Mouse (Mus musculus): ENCODE measurements around the gene Mri1. TPM values are rescaled to one million over a fixed set of nuclear protein-coding genes. Genes with fewer than 3 reads are reported as not detected.
A peak's percentile ranks its signal among the peaks of the same experiment; 100 is the strongest.

Gene Mri1
- polyA plus RNA-seq, 1 experiment from 2014 or later: 45.0 TPM

DNA sequence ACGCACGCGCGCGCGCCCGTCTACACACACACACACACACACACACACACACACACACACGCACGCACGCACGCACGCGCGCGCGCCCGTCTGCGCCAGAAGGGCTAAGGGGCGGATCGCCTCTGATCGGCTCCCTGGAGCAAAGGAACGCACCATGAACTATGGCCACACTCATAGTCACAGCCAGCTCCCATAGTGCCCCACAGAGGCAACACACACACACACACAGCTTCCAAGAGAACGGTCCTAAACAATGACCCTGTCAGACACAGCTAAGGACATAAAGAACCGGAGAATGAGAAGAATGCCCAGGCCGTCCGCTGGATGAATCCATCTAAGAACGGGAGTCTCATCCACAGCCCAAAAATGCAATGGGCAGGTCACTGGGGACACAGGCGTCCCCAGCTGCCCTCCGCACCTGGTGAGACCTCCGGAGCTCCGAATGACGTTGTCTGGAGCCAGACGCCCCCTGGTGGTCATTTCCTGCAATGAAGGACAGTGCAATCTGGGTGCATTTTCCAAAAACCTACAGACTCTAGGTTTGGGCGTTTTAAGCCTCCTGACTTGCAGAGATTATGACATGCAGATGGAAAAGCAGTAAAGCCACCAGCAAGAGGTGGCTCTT, 46.8 kb downstream of the Mri1 start:
- Histone ChIP-seq H3K27ac (ENCODE audit: low read length) (peak overlapping the region; percentile 24; the same call in 1 of the 2 replicates), H3K4me2 (ENCODE audit: low read depth, low read length) (no peak overlapping the region), H3K9ac (ENCODE audit: low read length) (no peak overlapping the region), H3K9me3 (replicated peaks; ENCODE audit: control insufficient read depth, low read length) (no peaks in the 10 kb centered on the region), H3K4me3 (ENCODE audit: low read length) (no peak overlapping the region), H3K27me3 (ENCODE audit: control insufficient read depth, insufficient read depth, low read length) (no peaks in the 10 kb centered on the region), H3K4me1 (ENCODE audit: control insufficient read depth, insufficient read depth, low read length) (peaks cover 30% of the 10 kb centered on the region), H3K36me3 (ENCODE audit: control insufficient read depth, insufficient read depth) (peaks cover 39% of the 10 kb centered on the region)
- peak; percentile 28; the same call in 1 of the 2 replicates for ATAC-seq (replicated peaks; ENCODE audit: extremely low read depth, insufficient read depth, low FRiP score)
- 58% methylated on average over 34 of the region's 34 CpGs for WGBS

DNA sequence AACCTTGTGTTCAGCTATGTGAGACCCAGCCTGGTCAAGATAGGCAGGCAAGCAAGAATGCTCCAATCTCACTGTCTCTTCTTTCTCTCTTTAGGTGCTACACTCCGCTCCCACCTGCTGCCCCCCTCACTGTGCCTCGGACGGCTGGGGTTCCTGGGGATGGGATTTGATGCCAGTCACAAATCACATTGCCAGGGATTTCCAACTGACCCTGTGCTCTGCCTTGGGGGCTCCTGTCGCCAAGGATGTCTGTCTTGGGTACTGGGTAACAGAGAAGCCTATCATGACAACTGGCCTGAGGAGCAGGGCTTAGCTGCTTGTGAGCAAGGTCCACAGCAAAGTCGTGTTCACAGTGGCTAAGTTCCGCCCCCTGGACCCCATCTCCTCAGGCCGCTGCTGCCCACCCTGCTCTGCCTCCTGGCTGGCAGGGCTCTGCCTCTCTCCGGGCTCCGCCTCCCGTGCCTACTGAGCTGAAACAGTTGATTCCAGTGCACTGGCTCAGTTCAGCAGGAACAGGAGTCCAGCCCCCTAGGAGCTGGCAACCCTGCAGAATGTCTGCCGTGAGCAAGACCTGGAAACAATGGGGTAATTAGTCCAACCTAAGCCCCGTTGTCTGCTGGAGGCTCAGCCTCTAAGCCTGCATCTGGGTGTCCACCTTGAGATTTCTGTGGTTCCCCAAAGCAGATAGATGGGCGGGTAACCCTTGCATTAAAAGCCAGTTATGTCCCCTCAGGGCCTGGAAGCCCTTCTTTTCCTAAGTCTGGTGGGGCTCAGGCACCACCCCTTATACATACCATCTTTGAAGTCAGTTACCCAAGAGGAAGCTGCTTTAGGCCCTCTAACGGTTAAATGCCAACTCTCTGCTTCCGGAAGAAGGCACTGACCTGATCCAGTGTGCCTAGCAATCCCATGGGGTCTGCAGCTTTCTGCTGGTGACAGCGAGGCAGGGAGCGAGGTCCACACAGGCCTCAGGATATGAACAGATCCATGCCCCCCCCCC, 48.4 kb downstream of the Mri1 start:
- Histone ChIP-seq H3K27ac (ENCODE audit: low read length) (peak overlapping the region; percentile 85), H3K9ac (ENCODE audit: low read length) (peak overlapping the region; percentile 43; the same call in 1 of the 2 replicates), H3K4me1 (ENCODE audit: control insufficient read depth, insufficient read depth, low read length) (peaks cover 36% of the 10 kb centered on the region), H3K4me3 (ENCODE audit: low read length) (no peak overlapping the region), H3K36me3 (ENCODE audit: control insufficient read depth, insufficient read depth) (peaks cover 37% of the 10 kb centered on the region), H3K9me3 (replicated peaks; ENCODE audit: control insufficient read depth, low read length) (no peaks in the 10 kb centered on the region), H3K4me2 (ENCODE audit: low read depth, low read length) (no peak overlapping the region; the same call in 1 of the 2 replicates), H3K27me3 (ENCODE audit: control insufficient read depth, insufficient read depth, low read length) (no peaks in the 10 kb centered on the region)
- WGBS: 64% methylated on average over 17 of the region's 17 CpGs
- no peak for ATAC-seq (replicated peaks; ENCODE audit: extremely low read depth, insufficient read depth, low FRiP score)

DNA sequence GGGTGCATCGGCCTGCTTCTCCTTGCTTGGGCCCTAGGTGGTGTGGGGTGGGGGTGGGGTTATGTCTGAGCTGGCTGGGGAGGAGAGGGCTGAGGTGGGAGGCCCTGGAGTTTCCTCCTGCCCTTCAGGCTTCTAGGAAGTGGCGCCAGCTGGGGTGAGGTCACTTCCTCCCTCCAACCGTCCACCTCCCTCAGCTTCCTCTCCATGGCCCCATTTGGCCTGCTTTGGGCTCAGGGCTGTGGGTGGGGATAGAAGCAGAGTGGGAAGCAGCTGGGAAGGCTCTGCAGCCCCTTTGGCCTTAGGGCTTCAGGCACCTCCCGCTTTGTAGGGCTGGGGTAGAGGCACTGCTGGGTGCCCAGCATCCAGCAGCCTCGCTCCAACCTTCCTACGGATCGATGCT, 49.3 kb downstream of the Mri1 start:
- Histone ChIP-seq H3K4me1 (ENCODE audit: control insufficient read depth, insufficient read depth, low read length) (peaks cover 41% of the 10 kb centered on the region), H3K9ac (ENCODE audit: low read length) (peak overlapping the region; percentile 42), H3K4me3 (ENCODE audit: low read length) (no peak overlapping the region), H3K36me3 (ENCODE audit: control insufficient read depth, insufficient read depth) (peaks cover 35% of the 10 kb centered on the region), H3K27ac (ENCODE audit: low read length) (peak overlapping the region; percentile 85), H3K27me3 (ENCODE audit: control insufficient read depth, insufficient read depth, low read length) (no peaks in the 10 kb centered on the region), H3K4me2 (ENCODE audit: low read depth, low read length) (peak overlapping the region; percentile 27), H3K9me3 (replicated peaks; ENCODE audit: control insufficient read depth, low read length) (no peaks in the 10 kb centered on the region)
- ATAC-seq (replicated peaks; ENCODE audit: extremely low read depth, insufficient read depth, low FRiP score): peak; percentile 8; the same call in 1 of the 2 replicates
- 47% methylated on average over 7 of the region's 7 CpGs for WGBS

DNA sequence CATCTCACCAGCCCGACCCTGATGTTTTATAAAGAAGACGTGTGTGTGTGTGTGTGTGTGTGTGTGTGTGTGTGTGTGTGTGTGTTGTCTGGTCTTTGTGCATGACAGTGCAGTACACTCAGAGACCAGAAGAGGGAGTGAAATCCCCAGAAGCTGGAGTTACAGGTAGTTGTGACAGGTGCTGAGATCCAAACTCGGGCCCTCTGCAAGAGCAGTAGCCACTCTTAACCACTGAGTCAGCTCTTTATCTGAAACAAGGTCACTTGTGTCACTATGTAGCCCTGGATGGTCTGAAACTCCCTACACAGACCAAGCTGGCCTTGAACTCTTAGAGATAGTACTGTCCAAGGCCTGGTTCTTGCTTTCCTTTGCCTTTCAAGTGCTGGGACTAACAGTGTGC, 50.5 kb downstream of the Mri1 start:
- ATAC-seq (replicated peaks; ENCODE audit: extremely low read depth, insufficient read depth, low FRiP score): no peak
- H3K4me2 ChIP-seq (ENCODE audit: low read depth, low read length): no peak overlapping the region

DNA sequence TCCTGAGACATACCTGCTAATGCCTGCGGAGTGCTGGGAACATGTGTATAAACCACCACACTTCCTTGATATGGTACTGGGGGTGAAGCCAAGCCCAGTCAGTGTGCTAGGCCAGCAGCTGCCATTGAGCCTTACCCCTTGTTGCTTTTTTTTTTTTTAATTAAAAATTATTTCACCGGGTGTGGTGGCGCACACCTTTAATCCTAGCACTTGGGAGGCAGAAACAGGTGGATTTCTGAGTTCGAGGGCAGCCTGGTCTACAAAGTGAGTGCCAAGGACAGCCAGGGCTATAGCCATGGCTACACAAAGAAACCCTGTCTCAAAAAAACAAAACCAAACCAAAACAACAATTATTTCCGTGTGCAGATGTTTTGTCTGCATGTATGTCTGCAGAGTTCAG, 52.1 kb downstream of the Mri1 start:
- Histone ChIP-seq H3K4me1 (ENCODE audit: control insufficient read depth, insufficient read depth, low read length) (peaks cover 46% of the 10 kb centered on the region), H3K4me3 (ENCODE audit: low read length) (no peak overlapping the region), H3K9ac (ENCODE audit: low read length) (no peak overlapping the region), H3K27ac (ENCODE audit: low read length) (no peak overlapping the region), H3K36me3 (ENCODE audit: control insufficient read depth, insufficient read depth) (peaks cover 23% of the 10 kb centered on the region), H3K27me3 (ENCODE audit: control insufficient read depth, insufficient read depth, low read length) (no peaks in the 10 kb centered on the region), H3K4me2 (ENCODE audit: low read depth, low read length) (no peak overlapping the region), H3K9me3 (replicated peaks; ENCODE audit: control insufficient read depth, low read length) (no peaks in the 10 kb centered on the region)
- 90% methylated on average over 5 of the region's 5 CpGs for WGBS
- ATAC-seq (replicated peaks; ENCODE audit: extremely low read depth, insufficient read depth, low FRiP score): no peak

More for the DNA sequence above, 50.5 kb downstream of the Mri1 start:
- Histone ChIP-seq H3K27ac (ENCODE audit: low read length) (no peak overlapping the region), H3K36me3 (ENCODE audit: control insufficient read depth, insufficient read depth) (peaks cover 28% of the 10 kb centered on the region), H3K4me1 (ENCODE audit: control insufficient read depth, insufficient read depth, low read length) (peaks cover 52% of the 10 kb centered on the region), H3K9ac (ENCODE audit: low read length) (no peak overlapping the region), H3K27me3 (ENCODE audit: control insufficient read depth, insufficient read depth, low read length) (no peaks in the 10 kb centered on the region), H3K9me3 (replicated peaks; ENCODE audit: control insufficient read depth, low read length) (no peaks in the 10 kb centered on the region), H3K4me3 (ENCODE audit: low read length) (no peak overlapping the region)
- WGBS: 96% methylated on average over 3 of the region's 3 CpGs

DNA sequence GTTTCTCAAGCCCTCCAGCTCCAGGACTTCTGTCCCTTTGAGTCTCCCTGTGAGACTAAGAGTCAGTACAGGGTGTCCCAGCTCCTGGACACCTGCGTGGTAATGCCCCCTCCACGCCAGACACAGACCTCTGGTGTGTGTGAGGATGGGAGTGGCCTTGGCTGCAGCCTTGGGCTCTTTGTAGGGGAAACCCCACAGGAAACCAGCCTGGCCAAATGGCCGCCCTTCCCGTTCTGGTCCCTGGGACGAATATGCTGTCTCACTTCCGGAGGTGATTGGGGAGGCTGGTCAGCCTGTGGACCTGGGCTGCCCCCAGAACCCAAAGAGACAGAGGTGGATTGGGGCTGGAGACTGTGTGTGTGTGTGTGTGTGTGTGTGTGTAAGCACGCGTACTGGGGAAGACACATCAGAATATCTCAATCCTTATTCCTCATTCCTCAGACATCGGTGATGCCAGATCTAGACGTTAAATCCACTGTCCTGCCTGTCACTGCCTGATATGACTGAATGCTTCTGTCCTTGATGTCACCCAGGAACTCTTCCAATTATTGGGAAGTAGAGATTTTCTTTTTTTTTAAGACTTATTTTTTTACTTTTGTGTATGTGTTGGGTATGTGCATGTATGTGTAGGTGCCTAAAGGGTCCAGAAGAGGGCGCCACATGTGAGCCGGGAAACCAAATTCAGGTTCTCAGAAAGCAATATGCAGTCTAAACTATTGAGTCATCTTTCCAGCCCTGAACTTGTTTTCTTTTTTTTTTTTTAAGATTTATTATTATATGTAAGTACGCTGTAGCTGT, 53.0 kb downstream of the Mri1 start:
- Histone ChIP-seq H3K4me1 (ENCODE audit: control insufficient read depth, insufficient read depth, low read length) (peaks cover 49% of the 10 kb centered on the region), H3K27me3 (ENCODE audit: control insufficient read depth, insufficient read depth, low read length) (no peaks in the 10 kb centered on the region)
- peak; percentile 41 for ATAC-seq (replicated peaks; ENCODE audit: extremely low read depth, insufficient read depth, low FRiP score)

DNA sequence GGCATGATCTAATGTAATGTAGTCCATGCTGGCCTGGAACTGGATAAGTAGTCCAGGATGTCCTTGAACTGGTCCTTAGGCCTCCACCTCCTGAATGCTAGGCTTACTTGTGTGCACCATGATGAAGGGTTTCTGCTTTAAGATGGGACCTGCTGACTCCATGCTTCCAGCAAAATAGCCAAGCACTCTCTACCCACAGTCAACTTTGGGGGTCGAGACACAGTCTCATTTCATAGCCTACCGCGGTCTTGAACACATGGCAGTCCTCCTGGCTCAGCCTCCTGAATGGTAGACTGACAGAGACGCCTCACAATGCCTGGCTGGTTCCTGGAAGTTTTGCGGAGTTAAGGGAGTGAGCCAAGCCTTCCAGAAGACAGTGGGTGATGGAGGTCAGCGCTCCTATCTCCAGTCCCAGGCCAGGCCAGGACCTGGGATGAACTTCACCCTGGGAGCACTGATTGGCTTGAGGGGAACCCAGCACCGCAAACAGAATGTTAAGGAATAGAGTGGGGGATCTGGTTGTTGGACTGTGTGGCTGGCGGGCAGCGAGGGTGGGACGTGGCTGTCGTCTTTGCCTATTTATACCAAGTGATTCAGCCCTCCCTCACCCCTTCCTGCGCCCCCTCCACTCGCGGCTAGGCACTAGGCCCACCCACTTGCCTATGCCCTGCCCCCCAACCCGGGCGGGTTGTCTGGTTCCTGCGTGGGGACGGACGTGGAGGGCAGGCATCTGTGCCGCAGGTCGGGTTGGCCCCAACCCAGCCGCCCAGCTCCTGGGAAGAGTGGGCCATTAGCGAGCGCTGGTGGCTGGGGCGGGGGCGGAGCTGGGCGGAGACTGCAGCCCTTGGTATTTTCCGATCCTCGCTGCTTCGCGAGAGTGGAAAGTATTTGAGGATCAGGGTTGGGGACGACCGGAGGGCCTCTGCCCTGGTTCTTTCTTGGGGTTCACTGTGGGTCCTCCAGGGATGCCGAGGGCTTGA, 53.9 kb downstream of the Mri1 start:
- H3K36me3 ChIP-seq (ENCODE audit: control insufficient read depth, insufficient read depth): peaks cover 12% of the 10 kb centered on the region
- ATAC-seq (replicated peaks; ENCODE audit: extremely low read depth, insufficient read depth, low FRiP score): peak; percentile 51
- no peaks in the 10 kb centered on the region for H3K9me3 ChIP-seq (replicated peaks; ENCODE audit: control insufficient read depth, low read length)
- H3K27me3 ChIP-seq (ENCODE audit: control insufficient read depth, insufficient read depth, low read length): no peaks in the 10 kb centered on the region
- H3K4me1 ChIP-seq (ENCODE audit: control insufficient read depth, insufficient read depth, low read length): peaks cover 55% of the 10 kb centered on the region
- peak overlapping the region; percentile 97 for H3K9ac ChIP-seq (ENCODE audit: low read length)
- H3K4me3 ChIP-seq (ENCODE audit: low read length): peak overlapping the region; percentile 71
- H3K27ac ChIP-seq (ENCODE audit: low read length): peak overlapping the region; percentile 99
- peak overlapping the region; percentile 96 for H3K4me2 ChIP-seq (ENCODE audit: low read depth, low read length)
- 5% methylated on average over 34 of the region's 34 CpGs for WGBS

More for the DNA sequence above, 53.0 kb downstream of the Mri1 start:
- H3K27ac ChIP-seq (ENCODE audit: low read length): peak overlapping the region; percentile 99
- peak overlapping the region; percentile 71 for H3K4me3 ChIP-seq (ENCODE audit: low read length)
- 39% methylated on average over 13 of the region's 13 CpGs for WGBS
- peak overlapping the region; percentile 96 for H3K4me2 ChIP-seq (ENCODE audit: low read depth, low read length)
- H3K9me3 ChIP-seq (replicated peaks; ENCODE audit: control insufficient read depth, low read length): no peaks in the 10 kb centered on the region
- peaks cover 18% of the 10 kb centered on the region for H3K36me3 ChIP-seq (ENCODE audit: control insufficient read depth, insufficient read depth)
- H3K9ac ChIP-seq (ENCODE audit: low read length): peak overlapping the region; percentile 97

DNA sequence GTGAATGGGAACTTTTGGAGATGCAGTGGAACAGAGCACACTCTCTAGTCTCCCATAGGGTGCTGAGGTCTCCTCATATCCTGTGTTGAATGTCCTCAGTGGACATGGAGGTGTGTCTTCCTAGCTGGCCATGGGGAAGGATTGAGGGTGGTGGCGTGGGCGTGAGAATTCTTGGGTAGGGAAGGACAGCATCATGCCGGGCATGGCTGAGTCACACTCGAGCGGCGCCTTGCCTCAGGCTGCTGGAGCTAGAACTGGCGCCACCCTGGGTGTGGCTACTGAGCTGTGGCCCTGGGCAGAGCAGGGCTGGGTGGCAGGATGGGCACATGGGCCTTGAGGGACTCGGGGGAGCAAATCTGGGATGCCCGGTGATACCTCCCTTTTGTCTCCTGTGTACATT, 54.7 kb downstream of the Mri1 start:
- ATAC-seq (replicated peaks; ENCODE audit: extremely low read depth, insufficient read depth, low FRiP score): no peak
- Histone ChIP-seq H3K27ac (ENCODE audit: low read length) (peak overlapping the region; percentile 99), H3K4me2 (ENCODE audit: low read depth, low read length) (peak overlapping the region; percentile 96), H3K9ac (ENCODE audit: low read length) (peak overlapping the region; percentile 97), H3K4me1 (ENCODE audit: control insufficient read depth, insufficient read depth, low read length) (peaks cover 53% of the 10 kb centered on the region), H3K4me3 (ENCODE audit: low read length) (peak overlapping the region; percentile 71), H3K9me3 (replicated peaks; ENCODE audit: control insufficient read depth, low read length) (no peaks in the 10 kb centered on the region), H3K36me3 (ENCODE audit: control insufficient read depth, insufficient read depth) (peaks cover 11% of the 10 kb centered on the region), H3K27me3 (ENCODE audit: control insufficient read depth, insufficient read depth, low read length) (no peaks in the 10 kb centered on the region)
- WGBS: 56% methylated on average over 9 of the region's 9 CpGs

Measured in heart, embryonic 16.5 days (tissue).